Mouse (Mus musculus): Measurements from ENCODE around the gene Supt20.
A peak's percentile ranks its signal among the peaks of the same experiment; 100 is the strongest.

Gene Supt20

GRCm38 (mm10) chr3:54755145-54756041 is 62.8 kb downstream of the Supt20 start, which contains the start of gene Smad9:
Gene Smad9, plus strand, starts transcription at chr3:54755582.
- peak; percentile 54 for DNase-seq (ENCODE audit: low read depth, low spot score)

GRCm38 (mm10) chr3:54756058-54756457 is 63.5 kb downstream of the Supt20 start:
- peak; percentile 41 for DNase-seq (ENCODE audit: low read depth, low spot score)

- no peak for DNase-seq (ENCODE audit: low read depth, low spot score)
Measured at GRCm38 (mm10) chr3:54757446-54757845, 64.8 kb downstream of the Supt20 start.

- no peak for DNase-seq (ENCODE audit: low read depth, low spot score)
Measured at GRCm38 (mm10) chr3:54759211-54759610, 66.6 kb downstream of the Supt20 start.

GRCm38 (mm10) chr3:54760321-54761115 is 67.9 kb downstream of the Supt20 start:
- DNase-seq (ENCODE audit: low read depth, low spot score), result no peak

GRCm38 (mm10) chr3:54761258-54761657 is 68.7 kb downstream of the Supt20 start:
- no peak for DNase-seq (ENCODE audit: low read depth, low spot score)

- no peak for DNase-seq (ENCODE audit: low read depth, low spot score)
Measured at GRCm38 (mm10) chr3:54764418-54764817, 71.8 kb downstream of the Supt20 start.

- peak; percentile 29 for DNase-seq (ENCODE audit: low read depth, low spot score)
Measured at GRCm38 (mm10) chr3:54765521-54765920, 72.9 kb downstream of the Supt20 start.

- no peak for DNase-seq (ENCODE audit: low read depth, low spot score)
Measured at GRCm38 (mm10) chr3:54766034-54766433, 73.4 kb downstream of the Supt20 start.

GRCm38 (mm10) chr3:54766811-54767210 is 74.2 kb downstream of the Supt20 start:
- DNase-seq (ENCODE audit: low read depth, low spot score), result no peak

GRCm38 (mm10) chr3:54768592-54768991 is 76.0 kb downstream of the Supt20 start:
- no peak for DNase-seq (ENCODE audit: low read depth, low spot score)

GRCm38 (mm10) chr3:54769349-54770275 is 77.0 kb downstream of the Supt20 start:
- no peak for DNase-seq (ENCODE audit: low read depth, low spot score)

- DNase-seq (ENCODE audit: low read depth, low spot score), result peak; percentile 7
Measured at GRCm38 (mm10) chr3:54773613-54774012, 81.0 kb downstream of the Supt20 start.

- no peak for DNase-seq (ENCODE audit: low read depth, low spot score)
Measured at GRCm38 (mm10) chr3:54775989-54776631, 83.5 kb downstream of the Supt20 start.
